Mouse (Mus musculus): ENCODE data around the gene Cdh4. TPM values are rescaled to one million over a fixed set of nuclear protein-coding genes. Genes with fewer than 3 reads are reported as not detected.

Cdh4 gene
- total RNA-seq, 1 experiment = 1.9 TPM

DNA sequence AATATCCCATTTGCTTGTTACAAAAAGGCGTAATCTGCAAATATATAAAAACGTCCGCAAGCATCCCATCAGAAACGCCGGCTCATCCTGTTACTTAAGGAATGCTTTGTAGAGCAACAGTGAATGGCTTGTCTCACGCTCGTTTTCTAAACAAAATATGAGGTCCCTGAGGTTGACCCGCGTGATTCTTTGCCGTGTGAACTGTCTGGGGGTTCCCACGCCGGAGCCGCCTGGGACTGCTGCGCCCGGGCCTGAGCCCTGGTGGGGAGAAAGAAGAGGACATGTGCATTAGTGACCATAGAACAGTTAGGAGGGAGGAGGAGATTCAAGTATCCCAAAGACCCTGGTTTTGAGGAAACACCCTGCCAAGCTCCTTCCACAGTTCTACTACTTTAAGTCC lies 471.1 kb downstream of the Cdh4 start:
- no peaks in the 10 kb centered on the region for H3K9me3 ChIP-seq (ENCODE audit: control insufficient read depth, insufficient read depth, low read depth, low read length)
- TF ChIP-seq CHD2 (IDR thresholded peaks at IDR 0.05; ENCODE audit: low read depth, low read length) (no peak), MAFK (IDR thresholded peaks at IDR 0.05; ENCODE audit: insufficient read depth, low read depth, low read length) (no peak), HCFC1 (IDR thresholded peaks at IDR 0.05; ENCODE audit: borderline replicate concordance, insufficient read depth, low read length) (no peak), ZC3H11A (IDR thresholded peaks at IDR 0.05; ENCODE audit: borderline replicate concordance, low read depth, low read length) (no peak), ZNF384 (IDR thresholded peaks at IDR 0.05; ENCODE audit: low read depth, low read length) (no peak)
- no peaks in the 10 kb centered on the region for H3K4me1 ChIP-seq (ENCODE audit: control insufficient read depth in 2 of 2, insufficient read depth in 2 of 2, low read length in 2 of 2, poor library complexity in 1 of 2)
- peaks cover 38% of the 10 kb centered on the region for H3K36me3 ChIP-seq (ENCODE audit: control insufficient read depth, insufficient read depth, low read length, poor library complexity, severe bottlenecking)
- H3K27ac ChIP-seq (ENCODE audit: insufficient read depth, low read depth, low read length, poor library complexity, severe bottlenecking) = no peak overlapping the region
- in situ Hi-C loops (cut with MboI; ENCODE audit: low sequenced_read_pairs in 2 of 2, unreplicated experiment in 2 of 2) = loop anchor here in 1 of 2 experiments (10.0 kb wide), 1 partner anchor 131 kb away; the partner anchor contains the start of genes Psma7 and Ss18l1
- DNase-seq (ENCODE audit: low read depth, low spot score) = no peak
- no peak overlapping the region for H3K4me3 ChIP-seq (ENCODE audit: insufficient read depth in 1 of 2, low read depth in 1 of 2, low read length in 2 of 2, poor library complexity in 1 of 2, severe bottlenecking in 1 of 2)
- no peak overlapping the region for H3K9ac ChIP-seq (ENCODE audit: insufficient read depth, low read depth, low read length, poor library complexity, severe bottlenecking)

DNA sequence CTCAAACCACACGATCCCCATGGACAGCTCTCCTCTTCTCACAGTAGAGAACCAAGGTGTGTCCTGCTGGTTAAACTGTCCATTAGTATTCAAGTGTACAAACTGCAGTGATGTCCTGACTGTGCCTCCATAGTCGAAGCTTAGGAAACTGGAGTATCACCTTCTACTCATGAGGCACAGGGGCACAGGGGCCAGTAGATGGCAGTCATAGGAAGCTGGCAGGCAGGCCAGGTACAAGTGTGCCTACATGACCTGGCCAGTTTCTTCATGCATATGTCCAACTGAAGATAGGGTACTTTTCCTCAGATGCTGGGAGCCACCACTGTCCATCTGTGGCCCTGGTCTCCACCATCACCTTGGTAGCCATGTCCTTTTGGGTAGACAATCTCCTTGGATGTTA lies 472.0 kb downstream of the Cdh4 start:
- TF ChIP-seq HCFC1 (IDR thresholded peaks at IDR 0.05; ENCODE audit: borderline replicate concordance, insufficient read depth, low read length) (no peak), MAFK (IDR thresholded peaks at IDR 0.05; ENCODE audit: insufficient read depth, low read depth, low read length) (no peak), ZNF384 (IDR thresholded peaks at IDR 0.05; ENCODE audit: low read depth, low read length) (no peak), CHD2 (IDR thresholded peaks at IDR 0.05; ENCODE audit: low read depth, low read length) (no peak), ZC3H11A (IDR thresholded peaks at IDR 0.05; ENCODE audit: borderline replicate concordance, low read depth, low read length) (no peak)
- Histone ChIP-seq H3K4me3 (ENCODE audit: insufficient read depth in 1 of 2, low read depth in 1 of 2, low read length in 2 of 2, poor library complexity in 1 of 2, severe bottlenecking in 1 of 2) (no peak overlapping the region), H3K9ac (ENCODE audit: insufficient read depth, low read depth, low read length, poor library complexity, severe bottlenecking) (no peak overlapping the region), H3K9me3 (ENCODE audit: control insufficient read depth, insufficient read depth, low read depth, low read length) (no peaks in the 10 kb centered on the region), H3K36me3 (ENCODE audit: control insufficient read depth, insufficient read depth, low read length, poor library complexity, severe bottlenecking) (peaks cover 38% of the 10 kb centered on the region), H3K27ac (ENCODE audit: insufficient read depth, low read depth, low read length, poor library complexity, severe bottlenecking) (no peak overlapping the region), H3K4me1 (ENCODE audit: control insufficient read depth in 2 of 2, insufficient read depth in 2 of 2, low read length in 2 of 2, poor library complexity in 1 of 2) (no peaks in the 10 kb centered on the region)
- DNase-seq (ENCODE audit: low read depth, low spot score) = no peak
- in situ Hi-C loops (cut with MboI; ENCODE audit: low sequenced_read_pairs in 2 of 2, unreplicated experiment in 2 of 2) = loop anchor here in 1 of 2 experiments (10.0 kb wide), 1 partner anchor 131 kb away; the partner anchor contains the start of genes Psma7 and Ss18l1

DNA sequence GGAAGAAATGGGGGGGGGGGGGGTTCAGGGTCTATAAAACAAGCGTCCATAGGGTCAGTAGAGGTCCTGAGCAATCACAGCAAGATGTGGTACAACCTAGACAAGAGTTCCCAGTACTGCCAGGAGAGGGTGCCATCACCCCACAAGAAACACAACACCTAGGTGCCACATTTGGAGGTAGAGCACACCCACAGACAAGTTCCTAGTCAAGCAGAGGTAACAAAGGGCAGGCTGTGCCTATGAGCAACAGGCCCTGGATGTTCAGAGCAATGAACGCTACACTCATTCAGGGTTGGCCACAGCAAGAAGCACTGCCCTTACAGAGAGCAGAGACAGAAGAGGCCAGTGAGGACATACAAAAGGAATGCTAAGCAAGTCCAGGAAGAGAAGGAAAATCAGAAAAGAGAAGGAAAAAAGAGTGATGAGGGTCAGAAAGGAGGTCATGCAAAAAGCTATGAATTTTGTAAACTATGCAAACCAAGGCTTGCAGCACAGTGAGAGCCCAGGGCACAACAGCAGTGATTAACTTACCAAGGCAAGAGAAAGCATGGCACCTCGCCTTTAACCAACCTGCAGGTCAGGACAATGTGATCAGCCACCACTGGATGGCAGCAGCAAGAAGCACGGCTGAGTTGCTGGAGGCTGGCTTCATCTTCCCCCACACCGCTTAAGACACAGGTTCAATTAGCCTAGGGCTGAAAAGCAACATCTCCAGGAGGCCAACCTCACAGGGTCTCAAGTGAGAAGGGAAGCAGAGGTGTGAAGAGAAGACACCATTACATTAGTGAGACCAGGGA lies 474.8 kb downstream of the Cdh4 start:
- in situ Hi-C loops (cut with MboI; ENCODE audit: low sequenced_read_pairs in 2 of 2, unreplicated experiment in 2 of 2) = loop anchor here (5.0 to 10.0 kb wide), 2 partner anchors 128 to 130 kb away; partner anchors contain the start of genes Psma7 (in 1 of the 2) and Ss18l1 (in 1 of the 2)
- TF ChIP-seq ZNF384 (IDR thresholded peaks at IDR 0.05; ENCODE audit: low read depth, low read length) (no peak), ZC3H11A (IDR thresholded peaks at IDR 0.05; ENCODE audit: borderline replicate concordance, low read depth, low read length) (peak; percentile 17; the same call in 1 of the 2 replicates)
- H3K27ac ChIP-seq (ENCODE audit: insufficient read depth, low read depth, low read length, poor library complexity, severe bottlenecking) = no peak overlapping the region
- no peak overlapping the region for H3K4me3 ChIP-seq (ENCODE audit: insufficient read depth in 1 of 2, low read depth in 1 of 2, low read length in 2 of 2, poor library complexity in 1 of 2, severe bottlenecking in 1 of 2)
- no peaks in the 10 kb centered on the region for H3K9me3 ChIP-seq (ENCODE audit: control insufficient read depth, insufficient read depth, low read depth, low read length)
- DNase-seq (ENCODE audit: low read depth, low spot score) = peak; percentile 60
- H3K4me1 ChIP-seq (ENCODE audit: control insufficient read depth in 2 of 2, insufficient read depth in 2 of 2, low read length in 2 of 2, poor library complexity in 1 of 2) = no peaks in the 10 kb centered on the region
- no peak overlapping the region for H3K9ac ChIP-seq (ENCODE audit: insufficient read depth, low read depth, low read length, poor library complexity, severe bottlenecking)
- peaks cover 37% of the 10 kb centered on the region for H3K36me3 ChIP-seq (ENCODE audit: control insufficient read depth, insufficient read depth, low read length, poor library complexity, severe bottlenecking)

DNA sequence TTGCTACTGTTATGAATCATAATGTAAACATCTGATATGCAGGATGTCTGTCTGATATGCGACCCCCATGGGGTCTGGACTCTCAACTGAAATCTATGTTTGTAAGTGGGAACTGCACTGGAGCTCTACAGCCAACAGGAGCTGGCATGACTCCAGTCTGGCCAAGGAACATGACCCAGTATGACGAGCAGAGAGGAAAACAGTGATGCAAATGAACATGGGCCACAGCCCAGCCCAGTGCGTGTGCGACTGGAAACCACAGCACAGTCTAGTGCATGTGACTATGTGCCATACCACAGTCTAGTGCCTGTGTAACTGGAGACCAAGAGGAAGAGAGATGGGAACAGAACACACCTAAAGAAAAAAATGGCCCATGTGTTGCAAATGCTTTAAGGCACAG lies 477.8 kb downstream of the Cdh4 start:
- Histone ChIP-seq H3K4me3 (ENCODE audit: insufficient read depth in 1 of 2, low read depth in 1 of 2, low read length in 2 of 2, poor library complexity in 1 of 2, severe bottlenecking in 1 of 2) (no peak overlapping the region), H3K27ac (ENCODE audit: insufficient read depth, low read depth, low read length, poor library complexity, severe bottlenecking) (no peak overlapping the region), H3K9ac (ENCODE audit: insufficient read depth, low read depth, low read length, poor library complexity, severe bottlenecking) (no peak overlapping the region), H3K9me3 (ENCODE audit: control insufficient read depth, insufficient read depth, low read depth, low read length) (no peaks in the 10 kb centered on the region), H3K4me1 (ENCODE audit: control insufficient read depth in 2 of 2, insufficient read depth in 2 of 2, low read length in 2 of 2, poor library complexity in 1 of 2) (no peaks in the 10 kb centered on the region), H3K36me3 (ENCODE audit: control insufficient read depth, insufficient read depth, low read length, poor library complexity, severe bottlenecking) (peaks cover 31% of the 10 kb centered on the region)
- TF ChIP-seq MAFK (IDR thresholded peaks at IDR 0.05; ENCODE audit: insufficient read depth, low read depth, low read length) = no peak
- TF ChIP-seq CHD2 (IDR thresholded peaks at IDR 0.05; ENCODE audit: low read depth, low read length) = no peak
- TF ChIP-seq ZNF384 (IDR thresholded peaks at IDR 0.05; ENCODE audit: low read depth, low read length) = no peak
- no peak for TF ChIP-seq HCFC1 (IDR thresholded peaks at IDR 0.05; ENCODE audit: borderline replicate concordance, insufficient read depth, low read length)
- no peak for TF ChIP-seq ZC3H11A (IDR thresholded peaks at IDR 0.05; ENCODE audit: borderline replicate concordance, low read depth, low read length)
- in situ Hi-C loops (cut with MboI; ENCODE audit: low sequenced_read_pairs in 2 of 2, unreplicated experiment in 2 of 2) = no loop called here
- no peak for DNase-seq (ENCODE audit: low read depth, low spot score)
